Mouse (Mus musculus) neural tube, embryonic 10.5 days (tissue): Measurements from ENCODE around the gene Ccpg1.

ENCODE experiments used
- DNase-seq: peaks from one replicate; pipeline ENCODE4 v3.0.0-alpha.2; 2017; ENCODE audit warnings: low spot score; ENCODE audit errors: extremely low spot score

Ccpg1 gene

DNA sequence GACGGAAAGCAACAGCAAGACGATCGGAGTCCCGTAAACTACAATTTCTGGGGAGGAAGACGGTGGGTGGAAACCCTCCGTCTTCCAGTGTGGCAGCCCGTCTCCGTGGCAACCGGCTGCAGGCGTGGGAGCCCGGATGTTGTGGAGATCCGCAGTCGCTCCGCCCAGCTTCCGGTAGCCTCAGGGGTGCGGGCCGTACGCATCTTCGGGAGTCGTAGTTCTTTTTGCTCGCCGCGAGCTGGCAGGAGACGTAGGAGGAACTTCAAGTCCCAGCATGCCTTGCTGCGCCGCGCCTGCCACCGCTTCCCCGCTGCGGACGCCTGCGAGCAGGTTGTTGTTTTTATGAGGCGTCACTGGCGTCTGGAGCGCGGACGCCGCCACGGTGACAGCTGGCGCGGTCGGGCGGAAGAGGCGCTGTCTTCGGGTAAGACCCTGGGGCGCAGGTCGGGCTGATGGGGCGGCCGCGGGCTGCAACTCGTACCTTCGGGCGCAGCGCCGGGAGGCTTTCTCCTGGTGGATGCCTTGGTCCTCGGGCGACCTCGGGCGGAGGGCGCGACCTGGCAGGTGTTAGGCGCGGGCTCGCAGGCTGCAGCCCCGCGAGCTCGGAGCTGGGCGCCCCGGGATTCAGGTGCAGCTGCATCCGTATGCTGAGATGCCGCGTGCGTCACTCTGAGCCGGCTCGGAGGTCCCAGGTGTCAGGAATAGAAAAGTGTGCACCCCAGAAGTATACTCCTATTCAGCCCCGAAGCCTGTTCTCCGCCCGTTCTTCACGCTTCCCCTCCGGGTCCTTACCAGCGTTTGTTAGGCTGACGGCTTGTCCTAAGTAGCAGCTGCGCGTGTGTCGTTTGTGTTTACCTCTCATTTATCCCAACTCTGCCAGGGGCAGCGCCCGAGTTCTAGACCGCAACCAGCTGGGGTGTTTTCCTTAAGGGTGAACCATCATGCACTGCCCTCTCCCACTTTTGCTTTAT is at the start of gene Ccpg1, which contains the start of gene Ccpg1os:
Ccpg1 (plus strand) TSS at position 180 of the 971 bp plus-strand sequence.
Ccpg1os (minus strand) TSS at position 133 of the 971 bp plus-strand sequence.
- peak; percentile 97 for DNase-seq

DNA sequence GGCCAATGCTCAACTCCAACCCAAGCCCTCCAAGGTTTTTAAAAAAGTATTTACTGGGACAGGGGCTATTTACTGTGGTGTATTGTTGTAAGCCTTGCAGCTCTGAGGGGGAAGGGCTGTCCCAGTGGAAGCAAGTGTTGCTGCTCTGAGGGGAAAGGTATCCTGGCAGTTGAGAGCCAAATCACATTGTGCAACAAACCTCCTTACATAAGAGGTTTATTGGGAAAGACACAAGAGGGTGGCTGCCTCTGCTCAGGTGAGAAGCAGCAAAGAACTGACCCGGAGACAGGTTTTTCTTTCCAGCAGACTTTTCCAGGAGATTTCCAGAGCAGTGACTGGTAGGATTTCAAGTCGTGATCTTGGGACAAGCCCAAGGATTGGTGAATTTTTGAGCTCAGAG is 48.9 kb upstream of the Ccpg1 start:
- no peak for DNase-seq

DNA sequence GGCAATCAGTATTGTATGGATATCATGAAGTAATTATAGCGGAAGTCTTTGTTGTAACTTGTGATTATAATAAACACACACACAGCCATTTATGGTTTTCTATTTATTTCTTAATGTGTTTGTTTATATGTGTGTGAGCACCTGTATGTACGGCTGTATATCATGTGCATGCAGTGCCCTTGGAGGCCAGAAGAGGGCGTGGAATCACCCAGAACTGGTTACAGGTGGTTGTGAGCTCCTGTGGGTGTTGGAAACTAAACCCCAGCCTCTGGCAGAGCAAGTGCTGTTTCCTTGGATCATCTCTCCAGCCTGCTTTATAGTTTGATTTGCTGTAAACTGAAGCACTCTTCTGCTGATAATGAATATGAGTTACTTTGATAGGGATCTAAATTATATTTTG is 41.8 kb upstream of the Ccpg1 start:
- DNase-seq = no peak

DNA sequence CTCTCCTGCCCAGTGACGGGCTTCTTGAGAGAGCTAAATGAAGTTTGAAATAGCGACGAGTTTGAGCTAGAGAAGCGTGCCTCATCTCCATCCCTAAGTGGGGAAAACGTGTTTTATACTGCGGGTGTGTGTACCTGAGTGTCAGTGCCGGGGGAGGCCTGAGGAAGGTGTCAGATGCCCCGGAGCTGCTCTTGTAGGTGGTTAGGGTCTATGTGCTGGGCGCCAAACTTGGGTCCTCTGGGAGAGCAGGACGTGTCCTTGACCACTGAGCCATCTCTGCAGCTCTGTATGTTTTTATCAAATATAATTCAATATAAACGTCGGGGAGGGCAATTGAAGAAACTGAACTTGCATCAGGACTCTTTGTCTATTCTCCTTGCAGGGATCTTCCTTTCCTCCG is 40.9 kb upstream of the Ccpg1 start:
- no peak for DNase-seq

DNA sequence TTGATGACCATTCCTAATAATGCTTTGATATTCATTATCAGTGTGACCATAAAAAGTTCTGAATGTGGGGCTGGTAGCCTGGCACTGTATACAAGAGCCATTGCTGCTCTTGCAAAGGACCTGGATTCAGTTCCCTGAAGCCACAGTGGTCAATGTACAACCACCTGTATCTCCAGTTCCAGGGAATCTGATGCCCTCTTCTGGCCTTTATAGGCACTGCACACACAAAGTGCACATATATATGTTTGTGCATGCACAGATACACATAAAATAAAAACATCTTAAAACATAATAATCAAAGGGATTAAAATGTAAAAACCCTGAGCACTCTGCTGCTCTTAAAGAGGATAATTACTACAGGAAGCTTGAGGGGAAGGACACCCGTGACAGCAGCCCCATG is 38.2 kb upstream of the Ccpg1 start:
- no peak for DNase-seq

DNA sequence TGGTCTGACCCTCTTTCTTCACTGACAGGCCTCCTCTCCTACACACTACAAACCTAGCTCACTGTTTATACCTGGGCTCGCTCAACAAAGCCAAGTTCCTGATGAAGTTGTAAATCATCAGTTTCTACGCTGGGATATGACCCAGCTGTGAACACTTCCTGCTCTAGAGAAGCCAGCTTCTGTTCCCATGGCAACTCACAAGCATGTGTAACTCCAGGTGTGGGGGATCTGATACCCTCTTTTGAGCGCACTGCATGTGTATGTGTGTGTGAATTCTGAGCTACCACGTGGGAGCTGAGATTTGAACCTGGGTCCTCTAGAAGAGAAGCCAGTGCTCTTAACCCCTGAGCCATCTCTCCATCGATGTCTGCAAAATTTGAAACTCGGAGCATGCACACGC is 35.7 kb upstream of the Ccpg1 start:
- DNase-seq = no peak

DNA sequence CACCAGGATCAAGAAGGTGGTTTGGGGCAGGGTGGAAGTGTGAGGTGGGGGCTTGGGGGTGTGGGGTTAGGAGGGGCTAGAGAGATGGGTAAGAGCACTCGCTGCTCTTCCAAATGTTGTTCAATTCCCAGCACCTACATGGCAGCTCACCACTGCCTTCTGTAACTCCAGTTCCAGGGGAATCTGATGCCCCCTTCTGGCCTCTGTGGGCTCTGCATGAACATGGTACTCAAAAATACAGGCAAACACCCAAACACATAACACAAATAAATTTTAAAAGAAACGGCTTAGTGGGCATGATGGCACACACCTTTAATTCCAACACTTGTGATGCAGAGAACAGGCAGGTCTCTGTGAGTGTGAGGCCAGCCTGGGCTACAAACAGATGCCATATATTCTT is 30.5 kb upstream of the Ccpg1 start:
- peak; percentile 29 for DNase-seq

DNA sequence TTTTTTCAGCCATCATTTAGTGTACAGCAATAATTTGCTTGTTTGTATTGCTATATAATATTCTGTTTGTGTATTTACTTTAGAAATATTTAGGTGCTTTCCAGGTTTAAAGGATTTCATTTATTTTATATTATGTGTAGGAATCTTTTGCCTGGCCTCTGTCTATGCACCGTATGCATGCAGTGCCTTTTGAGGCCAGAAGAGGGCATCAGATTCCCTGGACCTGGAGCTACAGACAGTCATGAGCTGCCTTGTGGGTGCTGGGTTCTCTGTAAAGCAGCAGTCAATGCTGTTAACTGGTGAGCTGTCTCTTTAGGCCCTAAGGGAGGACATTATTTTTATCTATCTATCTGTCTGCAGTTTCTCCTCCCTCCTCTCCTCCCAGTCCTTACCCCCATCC is 29.7 kb upstream of the Ccpg1 start:
- peak; percentile 59 for DNase-seq

DNA sequence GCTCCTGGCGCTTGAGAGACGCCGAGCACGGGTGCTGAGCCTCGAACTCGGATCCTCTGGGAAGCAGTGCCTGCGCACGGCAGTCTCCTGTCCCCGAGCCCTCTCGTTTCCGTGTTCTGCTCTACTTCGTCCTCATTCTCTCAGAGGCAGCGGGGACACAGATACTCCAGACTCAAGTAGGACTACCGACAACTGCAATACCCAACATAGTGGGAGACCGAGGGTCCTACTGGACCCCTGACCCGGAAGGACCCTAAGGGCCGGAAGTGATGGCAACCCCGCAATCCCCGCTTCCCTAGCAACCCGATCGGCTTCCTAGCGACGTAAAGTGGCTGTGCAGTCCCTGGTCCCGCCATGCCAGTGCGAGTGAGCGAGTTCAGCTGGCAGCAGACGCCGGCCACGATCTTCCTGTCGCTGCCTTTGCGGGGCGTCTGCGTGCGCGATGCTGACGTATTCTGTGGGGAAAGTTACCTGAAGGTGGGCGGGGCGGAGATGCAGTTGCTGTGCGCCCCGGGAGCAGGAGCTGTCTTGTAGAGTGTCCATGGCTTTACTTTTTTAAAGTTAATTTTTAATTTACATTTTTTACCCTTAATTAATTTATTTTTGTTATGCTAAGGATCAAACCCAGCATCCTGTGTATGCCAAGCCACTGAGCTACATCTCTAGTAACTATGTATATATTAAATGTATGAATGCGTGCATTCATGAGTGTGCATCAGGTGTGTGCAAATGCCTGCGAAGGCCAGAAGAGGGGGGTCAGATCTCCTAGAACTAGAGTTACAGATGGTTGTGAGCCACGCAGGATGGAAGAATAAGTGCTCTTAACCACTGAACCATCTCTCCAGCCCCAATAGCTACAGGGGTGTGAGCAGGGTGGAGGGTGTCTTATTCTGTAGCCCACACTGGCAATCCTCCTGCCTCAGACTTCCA is 26.4 kb upstream of the Ccpg1 start, which contains the start of the genes Dyx1c1 and Gm44503:
Dyx1c1 (plus strand) TSS at position 265 of the 930 bp plus-strand sequence.
Gm44503 (plus strand) TSS at position 332 of the 930 bp plus-strand sequence.
- DNase-seq = peak; percentile 88

DNA sequence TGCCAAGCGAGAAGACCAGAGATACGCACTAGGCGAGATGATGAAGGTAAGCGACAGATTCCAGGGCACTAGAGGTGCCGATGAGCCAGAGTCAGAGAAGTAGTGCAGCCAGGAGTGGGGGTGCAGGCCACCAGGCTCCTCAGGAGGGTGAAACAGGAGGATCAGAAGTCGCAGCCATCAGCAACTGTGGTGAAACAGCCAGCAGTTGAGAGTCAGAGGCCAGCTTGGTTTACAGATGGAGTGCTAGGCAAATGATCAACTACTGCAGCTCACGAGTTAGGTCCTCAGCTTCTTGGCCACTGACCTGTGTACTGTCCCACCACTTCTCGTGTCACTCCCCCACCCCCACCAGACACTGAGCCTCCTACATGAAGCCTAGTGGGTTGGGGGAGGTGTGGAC is 23.9 kb upstream of the Ccpg1 start:
- DNase-seq = no peak

DNA sequence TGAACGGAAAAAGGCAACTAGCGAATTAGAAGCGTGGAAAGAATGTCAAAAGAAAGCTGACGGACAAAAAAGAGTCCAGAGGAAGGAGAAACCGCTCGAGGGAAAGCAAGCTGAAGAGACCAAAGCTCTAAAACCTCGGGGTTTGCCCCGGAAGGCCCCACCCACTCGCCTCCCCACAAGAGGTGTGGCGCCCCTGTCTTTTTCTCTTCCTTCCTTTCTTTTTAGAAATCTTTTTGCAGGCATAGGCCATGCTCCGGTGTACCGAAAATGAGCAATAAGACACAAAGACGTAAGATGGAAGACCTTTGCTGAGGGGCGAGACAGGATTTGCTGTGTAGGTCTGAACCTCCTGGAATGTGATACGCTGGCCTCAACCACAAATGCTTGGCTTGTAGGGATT is 23.3 kb upstream of the Ccpg1 start:
- DNase-seq = no peak

DNA sequence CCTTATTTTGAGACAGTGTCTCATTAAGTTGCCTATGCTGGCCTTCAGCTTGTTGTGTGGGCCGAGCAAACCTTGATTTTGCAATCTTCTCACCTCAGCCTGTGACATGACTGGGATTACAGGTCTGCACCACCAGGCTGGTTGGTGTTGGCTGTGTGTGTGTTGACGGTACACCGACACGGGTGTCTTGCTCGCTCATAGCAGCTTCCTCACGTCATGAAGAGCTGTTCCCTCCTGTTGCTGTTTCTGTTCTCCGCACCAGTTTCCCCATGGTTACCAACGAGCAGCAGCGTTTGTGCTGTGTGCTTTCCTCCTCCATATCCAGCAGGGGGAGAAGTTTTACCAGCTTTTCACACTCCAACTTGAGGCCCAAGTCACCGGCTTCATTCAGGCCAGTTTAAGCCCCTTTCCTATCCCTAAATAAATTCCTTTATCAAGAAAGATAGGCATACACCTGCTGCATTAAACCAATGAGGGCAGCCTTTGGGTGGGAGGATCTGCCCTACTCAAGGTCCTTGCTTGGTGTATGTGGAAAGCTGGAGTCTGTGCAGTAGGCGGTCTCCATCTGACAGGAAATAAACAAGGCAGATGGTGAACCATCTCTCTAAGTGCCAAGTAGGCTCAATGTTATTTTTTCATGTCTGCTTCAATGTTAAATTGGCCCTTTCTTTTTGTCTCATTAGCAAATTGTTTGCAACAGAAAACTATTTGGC is 16.7 kb upstream of the Ccpg1 start:
- no peak for DNase-seq

DNA sequence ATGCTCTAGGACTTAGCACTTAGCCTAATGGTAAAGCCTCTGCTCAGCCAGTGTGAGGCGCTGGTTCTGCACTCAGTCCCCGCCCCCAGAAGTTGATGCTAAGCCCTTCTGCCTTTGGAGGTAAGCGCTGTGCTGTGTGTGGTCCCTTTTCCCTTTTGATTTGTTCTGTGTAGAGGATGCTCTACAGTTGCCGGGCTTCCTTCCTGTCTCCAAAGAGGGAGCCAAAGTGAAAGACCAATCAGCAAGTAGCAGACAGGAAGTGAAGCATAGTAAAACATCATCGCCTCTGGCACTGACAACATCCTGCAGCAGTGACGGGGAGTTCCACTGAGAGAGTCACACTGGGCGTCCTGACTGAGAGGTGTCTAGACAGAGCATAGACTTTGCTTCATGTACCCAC is 15.4 kb upstream of the Ccpg1 start:
- DNase-seq = no peak

DNA sequence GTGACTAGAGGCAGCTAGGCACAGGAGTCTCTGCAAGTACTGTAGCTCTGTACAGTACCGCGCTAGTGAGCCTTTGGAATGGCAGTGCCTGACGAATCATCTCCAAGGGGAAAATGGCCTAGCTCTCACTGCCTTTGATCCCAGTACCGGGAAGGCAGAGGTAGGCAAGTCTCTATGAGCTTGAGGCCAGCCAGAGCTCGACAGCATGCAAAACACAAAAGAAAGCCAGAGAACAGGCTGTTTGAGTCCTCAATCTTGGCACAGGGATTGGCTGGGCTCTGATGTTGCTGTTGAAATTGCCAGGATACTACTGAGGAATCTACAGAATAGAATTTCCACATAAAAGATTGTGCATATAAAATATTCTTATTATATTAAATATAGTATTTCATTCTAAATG is 12.8 kb upstream of the Ccpg1 start:
- DNase-seq = no peak

DNA sequence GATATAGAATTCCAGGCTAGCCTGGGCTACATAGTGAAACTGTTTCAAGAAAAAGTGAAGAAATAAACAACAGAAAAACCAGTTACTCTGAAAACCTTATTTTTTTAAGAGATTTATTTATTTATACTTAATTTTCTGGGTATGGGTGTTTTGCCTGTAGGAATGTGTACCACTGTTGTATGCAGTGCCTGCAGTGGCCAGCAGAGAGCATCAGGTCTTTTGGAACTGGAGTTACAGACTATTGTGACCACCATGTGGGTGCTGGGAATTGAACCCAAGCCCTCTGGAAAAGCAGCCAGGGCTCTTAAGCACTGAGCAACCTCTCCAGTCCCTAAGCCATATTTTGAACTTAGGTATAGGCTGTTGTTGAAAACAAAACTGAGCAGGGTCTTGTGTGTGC is 12.2 kb upstream of the Ccpg1 start:
- no peak for DNase-seq

DNA sequence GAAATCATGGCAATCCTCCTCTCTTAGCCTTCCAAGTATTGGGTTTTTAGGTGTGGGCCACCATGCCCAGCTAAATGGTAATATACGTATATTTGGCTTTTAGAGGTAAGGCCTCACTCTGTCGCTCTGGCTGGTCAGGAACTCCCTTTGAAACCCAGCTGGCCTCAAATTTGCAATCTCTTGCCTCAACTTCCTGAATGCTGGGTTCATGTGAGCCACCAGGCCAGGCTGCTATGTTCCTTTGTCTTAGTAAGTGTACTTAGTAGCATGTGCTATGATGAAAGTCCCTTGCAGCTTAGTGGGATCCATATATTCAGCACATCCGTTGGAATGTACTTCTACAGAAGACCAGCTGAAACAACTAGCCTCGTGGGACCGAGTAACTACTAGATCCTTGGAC is 10.5 kb upstream of the Ccpg1 start:
- no peak for DNase-seq

DNA sequence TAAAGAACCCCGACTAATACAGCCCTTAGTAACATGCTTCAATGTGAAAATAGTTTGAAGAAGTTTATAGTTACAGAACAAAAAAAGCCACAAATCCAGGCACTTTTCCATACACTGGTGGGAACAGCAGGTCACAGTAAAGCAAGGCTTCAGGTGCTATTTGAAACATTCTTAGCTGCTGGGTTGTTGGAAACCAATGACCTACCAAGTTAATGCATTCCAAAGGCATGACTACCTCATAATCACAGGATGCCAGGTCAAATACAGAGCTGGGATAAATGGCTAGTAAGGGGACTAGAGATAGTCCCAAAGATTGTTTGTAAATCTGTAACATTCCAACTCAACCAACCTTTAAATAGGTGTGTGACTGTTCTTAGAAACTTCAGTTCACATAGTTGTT is 10.0 kb upstream of the Ccpg1 start:
- no peak for DNase-seq

DNA sequence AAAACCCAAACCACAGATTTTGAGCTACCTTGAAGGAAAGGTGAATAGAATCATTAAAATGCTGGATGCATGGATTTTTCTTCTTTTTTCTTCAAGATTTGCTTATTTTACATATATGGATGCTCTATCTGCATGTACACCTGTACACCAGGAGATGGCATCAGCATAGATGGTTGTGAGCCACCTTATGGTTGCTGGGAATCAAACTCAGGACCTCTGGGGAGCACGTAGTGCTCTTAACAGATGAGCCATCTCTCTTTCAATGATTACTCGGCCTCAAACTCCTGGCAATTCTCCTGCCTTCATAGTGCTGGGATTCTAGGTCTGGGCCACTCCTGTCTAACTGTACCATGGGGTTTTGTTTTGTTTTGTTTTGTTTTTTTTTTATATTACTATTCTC is 2.2 kb upstream of the Ccpg1 start:
- DNase-seq = no peak

DNA sequence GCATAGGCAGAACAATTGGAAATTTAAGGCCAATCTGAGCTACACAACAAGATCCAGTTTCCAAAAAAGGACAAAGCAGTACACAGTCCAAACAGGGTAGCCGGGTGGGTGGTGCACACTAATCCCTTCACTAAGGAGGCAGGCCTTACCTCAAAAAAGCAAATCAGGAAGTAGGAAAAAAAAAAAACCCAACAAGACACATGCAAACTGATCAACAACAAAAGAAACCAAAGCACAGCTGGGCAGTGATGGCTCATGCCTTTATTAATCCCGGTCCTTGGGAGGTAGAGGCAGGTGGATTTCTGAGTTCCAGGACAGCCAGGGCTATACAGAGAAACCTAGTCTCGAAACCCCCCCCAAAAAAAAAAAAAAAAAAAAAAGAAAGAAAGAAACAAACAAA is 2.5 kb downstream of the Ccpg1 start:
- DNase-seq = no peak

DNA sequence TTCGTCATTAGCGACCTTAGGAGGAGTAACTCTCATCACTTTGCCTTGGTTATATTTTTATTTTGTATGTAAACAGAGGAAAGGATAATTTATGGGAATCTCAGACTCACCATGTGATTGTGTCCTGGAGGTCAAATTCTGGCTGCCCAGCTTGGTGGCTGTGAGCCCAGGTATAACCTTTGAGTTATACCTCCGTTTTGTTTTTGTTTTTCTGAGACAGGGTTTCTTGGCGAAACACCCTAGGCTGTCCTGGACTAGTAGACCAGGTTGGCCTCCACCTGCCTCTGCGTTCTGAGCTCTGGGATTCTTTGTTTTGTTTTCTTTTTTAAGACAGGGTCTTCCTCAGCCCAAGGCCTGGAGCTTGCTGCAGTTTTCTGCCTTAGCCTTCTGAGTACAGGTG is 3.5 kb downstream of the Ccpg1 start:
- DNase-seq = no peak

DNA sequence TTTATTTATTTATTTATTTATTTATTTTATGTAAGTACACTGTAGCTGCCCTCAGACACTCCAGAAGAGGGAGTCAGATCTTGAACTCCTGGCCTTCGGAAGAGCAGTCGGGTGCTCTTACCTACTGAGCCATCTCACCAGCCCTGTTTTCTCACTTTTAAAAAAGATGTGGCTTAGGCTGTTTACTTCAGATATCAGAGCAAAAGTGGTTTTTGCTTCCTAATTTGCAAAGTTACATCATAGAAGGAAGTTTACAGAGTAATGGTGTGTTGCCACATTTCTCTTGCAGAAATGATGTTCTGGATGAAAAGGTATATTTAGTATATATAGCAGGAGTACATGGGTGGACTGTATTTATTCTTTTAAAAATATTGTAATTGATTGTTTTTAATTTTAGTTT is 6.2 kb downstream of the Ccpg1 start:
- DNase-seq = no peak
